Mouse (Mus musculus) CH12.LX (cell line): ENCODE measurements around the gene Snrnp200. TPM values are rescaled to one million over a fixed set of nuclear protein-coding genes. Genes with fewer than 3 reads are reported as not detected.

Experiments
- DNase-seq: peaks from one replicate; pipeline ENCODE4 v3.0.0-alpha.2; 2013; ENCODE audit errors: extremely low read depth
- H3K27ac ChIP-seq: 2 replicates; pipeline ENCODE4 v1.5.1; 2012; ENCODE audit warnings: low read depth, mild to moderate bottlenecking, control low read depth, moderate library complexity; ENCODE audit not compliant: insufficient read depth
- H3K27me3 ChIP-seq: replicated peaks from 2 replicates; pipeline ENCODE3; 2012; ENCODE audit warnings: inconsistent platforms
- H3K36me3 ChIP-seq, 2 experiments: replicated peaks in 1 of 2; 2 replicates each; pipeline versions ENCODE3 to v1.6.1; 2012; ENCODE audit warnings: inconsistent platforms in 1 of 2, low read length in 1 of 2, mild to moderate bottlenecking in 1 of 2, mixed read lengths in 1 of 2, moderate library complexity in 1 of 2; ENCODE audit not compliant: control insufficient read depth in 1 of 2, insufficient read depth in 1 of 2
- H3K4me1 ChIP-seq, 2 experiments: 2 replicates each; pipeline ENCODE4 v1.6.1; 2012; ENCODE audit warnings: inconsistent platforms in 1 of 2, moderate library complexity in 1 of 2; ENCODE audit not compliant: insufficient read depth in 2 of 2, control insufficient read depth in 1 of 2
- H3K4me2 ChIP-seq: 2 replicates; pipeline ENCODE4 v1.6.1; 2012; ENCODE audit warnings: low read depth, mild to moderate bottlenecking, control low read depth; ENCODE audit not compliant: poor library complexity, insufficient read depth, severe bottlenecking
- H3K4me3 ChIP-seq, 3 experiments: fragments of 150-350 bp in 1 of 3; sonication (generic) in 1 of 3; replicated peaks in 1 of 3; 2 replicates each; pipeline versions ENCODE3 to v1.5.1; 2011 to 2012; ENCODE audit warnings: low read depth in 2 of 3, low read length in 2 of 3, mild to moderate bottlenecking in 2 of 3, moderate library complexity in 2 of 3, control low read depth in 1 of 3, improper control_type of control experiment in 1 of 3, inconsistent platforms in 1 of 3, mixed read lengths in 1 of 3; ENCODE audit not compliant: poor library complexity in 1 of 3
- H3K79me2 ChIP-seq: replicated peaks from 2 replicates; pipeline ENCODE4 v1.6.1; 2012; ENCODE audit warnings: mild to moderate bottlenecking, moderate library complexity; ENCODE audit not compliant: control insufficient read depth, poor library complexity, insufficient read depth, severe bottlenecking; ENCODE audit errors: extremely low read depth
- H3K9ac ChIP-seq: 2 replicates; pipeline ENCODE4 v1.6.1; 2012; ENCODE audit warnings: low read depth, mild to moderate bottlenecking, control low read depth, moderate library complexity; ENCODE audit not compliant: insufficient read depth
- H3K9me3 ChIP-seq: replicated peaks from 2 replicates; pipeline ENCODE3; 2012; ENCODE audit warnings: low read length, inconsistent platforms, mixed read lengths
- BHLHE40 ChIP-seq: IDR thresholded peaks from 2 replicates; pipeline ENCODE4 v1.6.1; 2011; ENCODE audit warnings: mild to moderate bottlenecking, low read depth, low read length, improper control_type of control experiment
- CHD1 ChIP-seq: IDR thresholded peaks from 2 replicates; pipeline ENCODE4 v1.6.1; 2012; ENCODE audit warnings: low read depth, low read length, improper control_type of control experiment, inconsistent platforms
- CHD2 ChIP-seq: IDR thresholded peaks from 2 replicates; pipeline ENCODE4 v1.6.1; 2011; ENCODE audit warnings: low read length, improper control_type of control experiment
- CTCF ChIP-seq, 2 experiments: IDR thresholded peaks in 1 of 2; conservative IDR thresholded peaks in 1 of 2; 2 replicates each; pipeline ENCODE4 v1.5.1; 2011 to 2012; ENCODE audit warnings: low read depth in 2 of 2, low read length in 2 of 2, improper control_type of control experiment in 1 of 2, inconsistent platforms in 1 of 2, mild to moderate bottlenecking in 1 of 2, moderate library complexity in 1 of 2
- E2F4 ChIP-seq: IDR thresholded peaks from 2 replicates; pipeline ENCODE4 v1.6.1; 2011; ENCODE audit warnings: low read depth, low read length, improper control_type of control experiment; ENCODE audit not compliant: insufficient replicate concordance
- EP300 ChIP-seq: IDR thresholded peaks from 2 replicates; pipeline ENCODE4 v1.6.1; 2011; ENCODE audit warnings: low read length, improper control_type of control experiment
- HCFC1 ChIP-seq: IDR thresholded peaks from 2 replicates; pipeline ENCODE4 v1.6.1; 2012; ENCODE audit warnings: low read depth, mild to moderate bottlenecking, inconsistent platforms, low read length, improper control_type of control experiment
- IRF4 ChIP-seq: IDR thresholded peaks from 2 replicates; pipeline ENCODE4 v1.6.1; 2014; ENCODE audit warnings: low read depth, mild to moderate bottlenecking, inconsistent platforms, low read length, improper control_type of control experiment
- JUN ChIP-seq: IDR thresholded peaks from 2 replicates; pipeline ENCODE4 v1.6.1; 2011; ENCODE audit warnings: low read depth, mild to moderate bottlenecking, low read length, improper control_type of control experiment, moderate library complexity; ENCODE audit not compliant: insufficient read depth
- JUND ChIP-seq: conservative IDR thresholded peaks from 2 replicates; pipeline ENCODE4 v1.6.1; 2011; ENCODE audit warnings: low read depth, low read length, improper control_type of control experiment
- KAT2A ChIP-seq: IDR thresholded peaks from 2 replicates; pipeline ENCODE4 v1.6.1; 2012; ENCODE audit warnings: low read length, improper control_type of control experiment, inconsistent platforms; ENCODE audit not compliant: insufficient replicate concordance
- MAFK ChIP-seq: IDR thresholded peaks from 2 replicates; pipeline ENCODE4 v1.6.1; 2011; ENCODE audit warnings: low read length, improper control_type of control experiment; ENCODE audit not compliant: insufficient replicate concordance
- MAX ChIP-seq: IDR thresholded peaks from 2 replicates; pipeline ENCODE4 v1.6.1; 2011; ENCODE audit warnings: low read length, improper control_type of control experiment
- MAZ ChIP-seq: IDR thresholded peaks from 2 replicates; pipeline ENCODE4 v1.6.1; 2012; ENCODE audit warnings: low read depth, mild to moderate bottlenecking, inconsistent platforms, low read length, improper control_type of control experiment, moderate library complexity
- MEF2A ChIP-seq: IDR thresholded peaks from 2 replicates; pipeline ENCODE4 v1.6.1; 2014; ENCODE audit warnings: low read depth, mild to moderate bottlenecking, inconsistent platforms, low read length, improper control_type of control experiment, borderline replicate concordance
- MXI1 ChIP-seq: IDR thresholded peaks from 2 replicates; pipeline ENCODE4 v1.6.1; 2011; ENCODE audit warnings: mild to moderate bottlenecking, low read depth, low read length, improper control_type of control experiment
- MYC ChIP-seq: IDR thresholded peaks from 2 replicates; pipeline ENCODE4 v1.6.1; 2011; ENCODE audit warnings: low read depth, mild to moderate bottlenecking, improper control_type of control experiment, low read length
- NELFE ChIP-seq: IDR thresholded peaks from 2 replicates; pipeline ENCODE4 v1.6.1; 2011; ENCODE audit warnings: low read depth, low read length, improper control_type of control experiment
- NRF1 ChIP-seq: IDR thresholded peaks from 2 replicates; pipeline ENCODE4 v1.6.1; 2014; ENCODE audit warnings: low read depth, mild to moderate bottlenecking, inconsistent platforms, low read length, improper control_type of control experiment, moderate library complexity
- POLR2A ChIP-seq: IDR thresholded peaks from 2 replicates; pipeline ENCODE4 v1.6.1; 2011; ENCODE audit warnings: low read depth, mild to moderate bottlenecking, improper control_type of control experiment, low read length
- POLR2AphosphoS2 ChIP-seq: IDR thresholded peaks from 2 replicates; pipeline ENCODE4 v1.6.1; 2011; ENCODE audit warnings: low read depth, low read length, improper control_type of control experiment
- RAD21 ChIP-seq: IDR thresholded peaks from 2 replicates; pipeline ENCODE4 v1.6.1; 2011; ENCODE audit warnings: low read depth, mild to moderate bottlenecking, low read length, improper control_type of control experiment, moderate library complexity
- SIN3A ChIP-seq: IDR thresholded peaks from 2 replicates; pipeline ENCODE4 v1.6.1; 2012; ENCODE audit warnings: low read length, improper control_type of control experiment, inconsistent platforms
- SMC3 ChIP-seq: IDR thresholded peaks from 2 replicates; pipeline ENCODE4 v1.6.1; 2011; ENCODE audit warnings: low read depth, low read length, improper control_type of control experiment
- TBP ChIP-seq: conservative IDR thresholded peaks from 2 replicates; pipeline ENCODE4 v1.6.1; 2011; ENCODE audit warnings: low read depth, low read length, improper control_type of control experiment
- TCF12 ChIP-seq: IDR thresholded peaks from 2 replicates; pipeline ENCODE4 v1.6.1; 2014; ENCODE audit warnings: low read depth, mild to moderate bottlenecking, inconsistent platforms, low read length, improper control_type of control experiment
- UBTF ChIP-seq: IDR thresholded peaks from 2 replicates; pipeline ENCODE4 v1.6.1; 2012; ENCODE audit warnings: low read depth, mild to moderate bottlenecking, inconsistent platforms, low read length, improper control_type of control experiment, moderate library complexity
- USF1 ChIP-seq: IDR thresholded peaks from 2 replicates; pipeline ENCODE4 v1.6.1; 2014; ENCODE audit warnings: low read depth, mild to moderate bottlenecking, inconsistent platforms, low read length, improper control_type of control experiment
- ZC3H11A ChIP-seq: IDR thresholded peaks from 2 replicates; pipeline ENCODE4 v1.6.1; 2012; ENCODE audit warnings: low read depth, mild to moderate bottlenecking, inconsistent platforms, low read length, improper control_type of control experiment
- ZKSCAN1 ChIP-seq: IDR thresholded peaks from 2 replicates; pipeline ENCODE4 v1.6.1; 2012; ENCODE audit warnings: low read depth, inconsistent platforms, low read length, improper control_type of control experiment, borderline replicate concordance
- ZMIZ1 ChIP-seq: IDR thresholded peaks from 2 replicates; pipeline ENCODE4 v1.6.1; 2012; ENCODE audit warnings: low read depth, mild to moderate bottlenecking, inconsistent platforms, low read length, improper control_type of control experiment
- ZNF384 ChIP-seq: IDR thresholded peaks from 2 replicates; pipeline ENCODE4 v1.6.1; 2012; ENCODE audit warnings: low read depth, low read length, improper control_type of control experiment, inconsistent platforms
- dilution Hi-C: fragments of 300-500 bp; cut with MboI; formaldehyde crosslinking; loops from 2 replicates; pipeline ENCODE4 v1.14.3; 2020; ENCODE audit warnings: low sequenced_read_pairs; ENCODE audit not compliant: extremely low pct_unique_long_range_greater_than_20kb, extremely low pct_ligation_motif_present
- in situ Hi-C: fragments of 300-500 bp; cut with MboI; formaldehyde crosslinking; loops from 3 replicates; pipeline ENCODE4 v1.14.3; 2019; ENCODE audit warnings: low sequenced_read_pairs, low pct_ligation_motif_present, low pct_unique_long_range_greater_than_20kb, mixed read lengths
- polyA plus RNA-seq: library from polyadenylated mRNA; unstranded; fragments of >175 nt; gene quantifications from 2 replicates; pipeline ENCODE4 v1.2.1, GENCODE M21; 2012; ENCODE audit warnings: low read depth; ENCODE audit not compliant: insufficient read length
- total RNA-seq, 2 experiments: library from RNA; depleted of rRNA; stranded (reverse); fragments of 300-350 nt in 1 of 2; fragments of >200 nt in 1 of 2; gene quantifications; 2 replicates each; pipeline ENCODE4 v1.2.3; 2012 to 2014

The Snrnp200 gene
- total and polyA plus RNA-seq, 3 experiments: 74.3 to 102 (median 90.3) TPM

DNA sequence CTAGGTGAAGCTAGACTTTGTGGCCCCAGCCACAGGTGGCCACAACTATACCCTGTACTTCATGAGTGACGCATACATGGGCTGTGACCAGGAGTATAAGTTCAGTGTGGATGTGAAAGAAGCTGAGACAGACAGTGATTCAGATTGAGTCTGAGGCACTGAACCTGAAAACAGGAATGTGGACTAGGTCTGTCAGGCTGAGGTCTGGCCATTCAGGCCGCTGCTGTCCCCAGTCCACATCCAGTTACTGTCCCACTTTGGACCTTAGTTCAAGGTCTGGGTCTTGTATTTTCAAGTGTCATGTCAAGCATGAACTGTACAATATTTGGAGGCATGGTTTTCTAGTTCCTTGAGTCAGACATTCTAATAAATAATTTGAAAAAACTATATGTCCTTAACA is 31.9 kb downstream of the Snrnp200 start:
- no peak overlapping the region for H3K4me2 ChIP-seq
- H3K79me2 ChIP-seq: no peaks in the 10 kb centered on the region
- in situ Hi-C loops: no loop called here
- no peak for TF ChIP-seq BHLHE40
- H3K9ac ChIP-seq: no peak overlapping the region
- peaks cover 66 to 89% of the 10 kb centered on the region in 2 experiments for H3K36me3 ChIP-seq
- no peak overlapping the region for H3K27ac ChIP-seq
- H3K4me1 ChIP-seq: no peaks in the 10 kb centered on the region
- no peaks in the 10 kb centered on the region for H3K9me3 ChIP-seq
- DNase-seq: no peak
- no peaks in the 10 kb centered on the region for H3K27me3 ChIP-seq
- no peak overlapping the region for H3K4me3 ChIP-seq
- dilution Hi-C loops: no loop called here

DNA sequence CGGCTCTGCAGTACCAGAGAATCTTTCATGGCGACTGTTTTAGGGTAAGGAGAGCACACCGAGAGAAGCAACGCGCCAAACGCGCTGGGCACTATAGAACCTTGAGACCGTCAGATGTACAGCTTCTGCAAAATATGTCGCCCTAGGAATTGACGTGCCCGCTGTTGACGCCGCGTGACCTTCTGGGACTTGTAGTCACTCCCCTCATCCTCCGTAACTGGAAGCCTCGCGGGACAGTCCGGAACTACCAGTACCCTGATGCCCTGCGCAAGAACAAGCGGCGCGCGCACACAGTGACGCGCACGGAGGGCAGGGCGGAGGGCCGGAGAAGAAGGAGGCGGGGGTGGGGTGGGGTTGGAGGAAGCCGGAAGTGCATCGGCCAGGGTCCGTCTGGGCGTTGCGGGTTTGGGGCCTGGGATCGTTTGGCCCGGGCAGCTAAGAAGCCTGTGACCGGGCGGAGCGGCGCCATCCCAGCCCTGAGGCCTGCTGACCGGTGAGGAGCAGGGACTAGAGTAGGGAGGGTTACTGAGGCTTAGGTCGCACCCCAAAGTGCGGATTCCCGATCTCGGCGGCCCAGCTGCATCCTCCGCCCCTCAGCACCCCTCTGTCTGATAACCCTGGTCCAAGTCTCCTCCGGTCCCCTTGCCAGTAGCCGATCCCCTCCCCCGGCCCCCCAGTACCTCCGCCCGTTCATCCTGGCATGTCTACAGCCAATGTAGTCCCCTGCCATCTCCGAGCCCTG is 39.6 kb downstream of the Snrnp200 start, which contains the start of the genes Ciao1 and Tmem127:
Ciao1 (minus strand) TSS at position 225 of the 742 bp plus-strand sequence.
Tmem127 (plus strand) TSS at position 317 of the 742 bp plus-strand sequence.
- in situ Hi-C loops: no loop called here
- H3K36me3 ChIP-seq: peaks cover 30 to 61% of the 10 kb centered on the region in 2 experiments
- peaks cover 5 to 31% of the 10 kb centered on the region in 2 experiments for H3K4me1 ChIP-seq
- H3K4me2 ChIP-seq: peak within 1 kb of the TSS; percentile 99
- H3K9ac ChIP-seq: peak within 1 kb of the TSS; percentile 88
- no peaks in the 10 kb centered on the region for H3K9me3 ChIP-seq
- peaks cover 17% of the 10 kb centered on the region for H3K79me2 ChIP-seq
- H3K4me3 ChIP-seq: peak within 1 kb of the TSS; percentile 88 to 96 (median 96)
- no peak within 1 kb of the TSS for H3K27ac ChIP-seq
- dilution Hi-C loops: no loop called here
- DNase-seq: peak; percentile 99
- no peaks in the 10 kb centered on the region for H3K27me3 ChIP-seq
- TF ChIP-seq NELFE (peak; percentile 71), E2F4 (no peak), KAT2A (peak; percentile 96; the same call in 1 of the 2 replicates), ZNF384 (no peak), ZMIZ1 (no peak), USF1 (peak; percentile 52), HCFC1 (peak; percentile 97), IRF4 (no peak; the same call in 1 of the 2 replicates), MYC (0 out of 2 replicates have a peak, but pooled peaks have one; percentile 70), NRF1 (peak; percentile 95), MEF2A (no peak; the same call in 1 of the 2 replicates), CHD2 (peak; percentile 98), TCF12 (no peak; the same call in 1 of the 2 replicates), UBTF (no peak), MAZ (peak; percentile 81), EP300 (no peak), MAFK (no peak), ZC3H11A (no peak), JUN (no peak), RAD21 (no peak), CTCF (conservative IDR thresholded peaks at IDR 0.05 in 1 of 2, IDR thresholded peaks at IDR 0.05 in 1 of 2; ENCODE audit: low read depth in 2 of 2, low read length in 2 of 2) (no peak), SIN3A (peak; percentile 98), POLR2AphosphoS2 (no peak), ZKSCAN1 (no peak), TBP (0 out of 2 replicates have a peak, but pooled peaks have one; percentile 63), MAX (peak; percentile 49; the same call in 1 of the 2 replicates), JUND (no peak), POLR2A (peak; percentile 82), MXI1 (peak; percentile 92), SMC3 (no peak), CHD1 (no peak)
